Mouse (Mus musculus) liver, embryonic 14.5 days (tissue): Measurements from ENCODE around the gene Adamts18. TPM values are rescaled to one million over a fixed set of nuclear protein-coding genes. Genes with fewer than 3 reads are reported as not detected.

Experiments used
- ATAC-seq: fragments of 200-750 bp; cut with Nextera tagmentation; 2 replicates; pipeline ENCODE4 v1.8.0; 2017; ENCODE audit warnings: moderate number of reproducible peaks, mild to moderate bottlenecking, moderate library complexity; ENCODE audit not compliant: insufficient read depth
- DNase-seq, 3 experiments: peaks; one replicate each; pipeline ENCODE4 v3.0.0-alpha.2; 2012 to 2013; ENCODE audit warnings: low read depth in 3 of 3, low spot score in 3 of 3
- H3K27ac ChIP-seq: fragments of 300-500 bp; sonication (generic); 2 replicates; pipeline ENCODE4 v1.5.1; 2014; ENCODE audit warnings: moderate library complexity, mild to moderate bottlenecking, control low read depth, inconsistent platforms
- H3K27me3 ChIP-seq: fragments of 300-500 bp; sonication (generic); 2 replicates; pipeline ENCODE4 v1.6.1; 2014; ENCODE audit warnings: mild to moderate bottlenecking, low read length, moderate library complexity; ENCODE audit not compliant: control insufficient read depth, insufficient read depth
- H3K36me3 ChIP-seq: fragments of 300-500 bp; sonication (generic); replicated peaks from 2 replicates; pipeline ENCODE4 v1.6.1; 2014; ENCODE audit warnings: low read depth; ENCODE audit not compliant: control insufficient read depth, insufficient read depth
- H3K4me1 ChIP-seq, 2 experiments: fragments of 200-500 bp in 1 of 2; fragments of 300-500 bp in 1 of 2; sonication (generic) in 1 of 2; replicated peaks; 2 replicates each; pipeline ENCODE4 v1.6.1; 2012 to 2014; ENCODE audit warnings: antibody characterized with exemption in 1 of 2, inconsistent platforms in 1 of 2, low read length in 1 of 2; ENCODE audit not compliant: control insufficient read depth in 2 of 2, insufficient read depth in 2 of 2
- H3K4me2 ChIP-seq: fragments of 300-500 bp; sonication (generic); 2 replicates; pipeline ENCODE4 v1.6.1; 2014; ENCODE audit warnings: low read depth, mild to moderate bottlenecking, control low read depth, moderate library complexity
- H3K4me3 ChIP-seq, 2 experiments: fragments of 200-500 bp in 1 of 2; fragments of 300-500 bp in 1 of 2; sonication (generic) in 1 of 2; 2 replicates each; pipeline ENCODE4 v1.5.1; 2012 to 2014; ENCODE audit warnings: low read depth in 2 of 2, low read length in 2 of 2, mild to moderate bottlenecking in 2 of 2, control low read depth in 1 of 2, inconsistent platforms in 1 of 2, moderate library complexity in 1 of 2; ENCODE audit not compliant: insufficient read depth in 1 of 2
- H3K9ac ChIP-seq: fragments of 300-500 bp; sonication (generic); replicated peaks from 2 replicates; pipeline ENCODE4 v1.6.1; 2014; ENCODE audit warnings: mild to moderate bottlenecking, control low read depth, moderate library complexity
- H3K9me3 ChIP-seq: fragments of 300-500 bp; sonication (generic); 2 replicates; pipeline ENCODE4 v1.6.1; 2016; ENCODE audit warnings: low read length, mixed read lengths; ENCODE audit not compliant: control insufficient read depth
- CTCF ChIP-seq: IDR thresholded peaks from 2 replicates; pipeline ENCODE4 v1.5.1; 2016; ENCODE audit warnings: antibody characterized with exemption, low read depth, control low read depth
- EP300 ChIP-seq: IDR thresholded peaks from 2 replicates; pipeline ENCODE4 v1.6.1; 2016; ENCODE audit warnings: antibody characterized with exemption, low read depth
- WGBS: fragments of 180-500 bp; shearing (Covaris S2); extraction: QIAGEN DNeasy Blood & Tissue Kit; methylation state at CpG from one replicate; pipeline ENCODE4 v1.1.7; 2014; ENCODE audit not compliant: insufficient replicate concordance; 5-methylcytosine and 5-hydroxymethylcytosine counted together
- polyA plus RNA-seq, 2 experiments: library from polyadenylated mRNA; depleted of rRNA in 1 of 2; stranded (reverse) in 1 of 2; unstranded in 1 of 2; fragments of >200 nt; fragmentation: Nextera tagmentation in 1 of 2; extraction: Ambion mirVana in 1 of 2; gene quantifications; 2 replicates each; pipeline versions ENCODE4 v1.2.1 to v1.2.3; 2012 to 2014

Gene Adamts18
- polyA plus RNA-seq, 2 experiments, result 0.04 to 0.06 TPM

- Histone ChIP-seq H3K36me3 (no peaks in the 10 kb centered on the region), H3K27ac (no peak overlapping the region), H3K27me3 (no peaks in the 10 kb centered on the region), H3K9me3 (no peaks in the 10 kb centered on the region), H3K4me1 (no peaks in the 10 kb centered on the region), H3K4me2 (no peak overlapping the region), H3K4me3 (no peak overlapping the region), H3K9ac (no peak overlapping the region)
- TF ChIP-seq EP300 (no peak), CTCF (no peak)
- ATAC-seq, result no peak
- WGBS, result 47% methylated on average over 4 of the region's 4 CpGs
- DNase-seq, result no peak
Observed at GRCm38 (mm10) chr8:113866530-113866929, 18.0 kb upstream of the Adamts18 start.

GRCm38 (mm10) chr8:113865326-113866093 is 17.0 kb upstream of the Adamts18 start:
- DNase-seq (no peak), ATAC-seq (no peak)
- Histone ChIP-seq H3K4me2 (no peak overlapping the region), H3K36me3 (no peaks in the 10 kb centered on the region), H3K27me3 (no peaks in the 10 kb centered on the region), H3K9ac (no peak overlapping the region), H3K9me3 (no peaks in the 10 kb centered on the region), H3K4me1 (no peaks in the 10 kb centered on the region), H3K4me3 (no peak overlapping the region), H3K27ac (no peak overlapping the region)
- TF ChIP-seq CTCF (no peak), EP300 (no peak)
- 65% methylated on average over 13 of the region's 13 CpGs for WGBS

- Histone ChIP-seq H3K36me3 (no peaks in the 10 kb centered on the region), H3K4me2 (no peak overlapping the region), H3K4me3 (no peak overlapping the region), H3K27me3 (no peaks in the 10 kb centered on the region), H3K27ac (no peak overlapping the region), H3K9me3 (no peaks in the 10 kb centered on the region), H3K9ac (no peak overlapping the region), H3K4me1 (no peaks in the 10 kb centered on the region)
- DNase-seq, result no peak
- TF ChIP-seq EP300, result no peak
- TF ChIP-seq CTCF, result no peak
- WGBS, result 68% methylated on average over 12 of the region's 12 CpGs
- no peak for ATAC-seq
Observed at GRCm38 (mm10) chr8:113859890-113860683, 11.5 kb upstream of the Adamts18 start.

- no peak overlapping the region for H3K4me2 ChIP-seq
- H3K9me3 ChIP-seq, result no peaks in the 10 kb centered on the region
- WGBS, result 57% methylated on average over 7 of the region's 7 CpGs
- H3K27ac ChIP-seq, result no peak overlapping the region
- H3K36me3 ChIP-seq, result no peaks in the 10 kb centered on the region
- TF ChIP-seq CTCF (no peak), EP300 (no peak)
- ATAC-seq (no peak), DNase-seq (no peak)
- H3K4me3 ChIP-seq, result no peak overlapping the region
- no peaks in the 10 kb centered on the region for H3K4me1 ChIP-seq
- H3K27me3 ChIP-seq, result no peaks in the 10 kb centered on the region
- no peak overlapping the region for H3K9ac ChIP-seq
Observed at GRCm38 (mm10) chr8:113858801-113859200, 10.3 kb upstream of the Adamts18 start.

GRCm38 (mm10) chr8:113854622-113855293 is 6.2 kb upstream of the Adamts18 start:
- H3K36me3 ChIP-seq, result no peaks in the 10 kb centered on the region
- no peak for DNase-seq
- TF ChIP-seq CTCF, result no peak
- TF ChIP-seq EP300, result no peak
- no peak overlapping the region for H3K4me3 ChIP-seq
- no peak overlapping the region for H3K27ac ChIP-seq
- WGBS, result 57% methylated on average over 8 of the region's 8 CpGs
- no peaks in the 10 kb centered on the region for H3K4me1 ChIP-seq
- H3K27me3 ChIP-seq, result no peaks in the 10 kb centered on the region; the same call in 1 of the 2 replicates
- H3K9ac ChIP-seq, result no peak overlapping the region
- H3K4me2 ChIP-seq, result no peak overlapping the region
- no peak for ATAC-seq
- no peaks in the 10 kb centered on the region for H3K9me3 ChIP-seq
